Mouse (Mus musculus): ENCODE results near the gene Olfr293. TPM values are rescaled to one million over a fixed set of nuclear protein-coding genes. Genes with fewer than 3 reads are reported as not detected.

The Olfr293 gene
- not detected in 2 replicates for polyA plus RNA-seq (2015; fragmentation: Nextera tagmentation; extraction: Ambion mirVana)

GRCm38 (mm10) chr7:86648761-86649160 lies at the start of gene Olfr293:
TSS of gene Olfr293 (plus strand) at chr7:86649061.

GRCm38 (mm10) chr7:86616543-86616942 lies 32.3 kb upstream of the Olfr293 start, which contains the start of gene Olfr294:
TSS of gene Olfr294 (minus strand) at chr7:86616643.

GRCm38 (mm10) chr7:86688030-86688429 lies 39.2 kb downstream of the Olfr293 start, which contains the start of gene Olfr292:
TSS of gene Olfr292 (plus strand) at chr7:86688330.

Other genes with a start within 250 kb of the Olfr293 start
- gene Olfr301, start 245.2 kb upstream of the Olfr293 start, polyA plus RNA-seq (2015; fragmentation: Nextera tagmentation; extraction: Ambion mirVana) = not detected in 2 replicates
- gene Olfr299, start 189.1 kb upstream of the Olfr293 start, polyA plus RNA-seq (2015; fragmentation: Nextera tagmentation; extraction: Ambion mirVana) = not detected in 2 replicates
- gene Olfr298, start 156.6 kb upstream of the Olfr293 start, polyA plus RNA-seq (2015; fragmentation: Nextera tagmentation; extraction: Ambion mirVana) = not detected in 2 replicates
- gene Olfr297, start 129.1 kb upstream of the Olfr293 start, polyA plus RNA-seq (2015; fragmentation: Nextera tagmentation; extraction: Ambion mirVana) = not detected in 2 replicates
- not detected in 2 replicates for gene Olfr295, start 65.2 kb upstream of the Olfr293 start, polyA plus RNA-seq (2015; fragmentation: Nextera tagmentation; extraction: Ambion mirVana)
- not detected in 2 replicates for gene Olfr294, start 32.4 kb upstream of the Olfr293 start, polyA plus RNA-seq (2015; fragmentation: Nextera tagmentation; extraction: Ambion mirVana)
- not detected in 2 replicates for gene Olfr292, start 39.3 kb downstream of the Olfr293 start, polyA plus RNA-seq (2015; fragmentation: Nextera tagmentation; extraction: Ambion mirVana)
- 0.13 and 0.18 TPM in 2 replicates for gene Folh1, start 126.9 kb downstream of the Olfr293 start, polyA plus RNA-seq (2015; fragmentation: Nextera tagmentation; extraction: Ambion mirVana)
- gene Vmn2r77, start 146.0 kb downstream of the Olfr293 start, polyA plus RNA-seq (2015; fragmentation: Nextera tagmentation; extraction: Ambion mirVana) = not detected in 2 replicates